Mouse (Mus musculus) layer of hippocampus, postnatal 36 days (tissue): Measurements from ENCODE around the gene Cts8. TPM values are rescaled to one million over a fixed set of nuclear protein-coding genes. Genes with fewer than 3 reads are reported as not detected.
A peak's percentile ranks its signal among the peaks of the same experiment; 100 is the strongest.

Experiments used
- DNase-seq, 2 experiments: peaks; one replicate each; pipeline ENCODE4 v3.0.0; 2022
- total RNA-seq, 2 experiments: library from RNA; stranded (reverse); gene quantifications; 2 replicates each; pipeline ENCODE4 v1.2.3; 2021

The Cts8 gene
- not detected for total RNA-seq

- no peak for DNase-seq
These were observed at the start of gene Cts8 for GRCm38 (mm10) chr13:61255258-61255657. Gene Cts8 (minus strand): TSS chr13:61255358.

GRCm38 (mm10) chr13:61288739-61289138 lies 33.6 kb upstream of the Cts8 start, which contains the start of gene Gm49398:
Gene Gm49398 (minus strand): TSS chr13:61288839.
- no peak for DNase-seq

GRCm38 (mm10) chr13:61241076-61241947 lies 13.8 kb downstream of the Cts8 start:
- DNase-seq = peak; percentile 4 to 15

- DNase-seq = no peak
These were observed 51.8 kb downstream of the Cts8 start, which contains the start of gene Cts6 for GRCm38 (mm10) chr13:61203310-61203709. Gene Cts6 (minus strand): TSS chr13:61203410.

Other genes starting within 250 kb of the Cts8 start
- not detected for gene Ctsj, start 249.4 kb downstream of the Cts8 start, total RNA-seq
- gene Ctsq, start 214.7 kb downstream of the Cts8 start, total RNA-seq = not detected
- gene Ctsr, start 91.1 kb downstream of the Cts8 start, total RNA-seq = not detected
- gene Cts6, start 51.9 kb downstream of the Cts8 start, total RNA-seq = not detected
- not detected for gene Gm49398, start 33.5 kb upstream of the Cts8 start, total RNA-seq
- not detected for gene Cts7, start 102.8 kb upstream of the Cts8 start, total RNA-seq